Mouse (Mus musculus) lung, postnatal 0 days (tissue): ENCODE data around the gene BC004004.

Experiments
- CTCF ChIP-seq: IDR thresholded peaks from 2 replicates; pipeline ENCODE4 v1.5.1; 2016; ENCODE audit warnings: antibody characterized with exemption, mild to moderate bottlenecking
- EP300 ChIP-seq: IDR thresholded peaks from 2 replicates; pipeline ENCODE4 v1.6.1; 2016; ENCODE audit warnings: antibody characterized with exemption, mild to moderate bottlenecking, control low read depth

DNA sequence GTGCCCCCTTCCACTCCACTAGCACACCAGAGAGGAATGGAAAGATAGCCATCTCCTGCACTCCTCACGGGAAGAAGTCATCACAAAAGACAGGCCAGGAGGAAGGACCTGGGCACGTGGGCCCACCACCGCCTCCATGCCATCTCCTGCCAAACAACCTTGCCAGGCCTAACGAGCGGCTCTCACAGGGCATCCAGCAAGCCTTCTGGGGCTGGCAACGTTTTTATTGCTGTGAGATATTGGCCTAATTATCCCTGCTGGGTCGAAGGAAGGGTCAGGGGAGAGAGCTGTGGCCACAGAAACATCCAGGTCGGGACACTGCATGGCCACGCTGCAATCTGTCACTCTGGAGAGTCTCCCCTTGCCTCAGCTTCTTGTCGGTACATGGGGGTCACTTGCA lies 37.5 kb upstream of the BC004004 start:
- TF ChIP-seq EP300 (no peak), CTCF (no peak)
